Mouse (Mus musculus): ENCODE measurements around the gene Rubcn.

GRCm38 (mm10) chr16:32927044-32927443, 49.5 kb upstream of the Rubcn start:
- TF ChIP-seq CTCF (IDR thresholded peaks at IDR 0.05) (no peak), EP300 (IDR thresholded peaks at IDR 0.05) (no peak)

All from lung, postnatal 0 days (tissue).